Mouse (Mus musculus): ENCODE measurements at regions not wholly inside any gene's neighbourhood (a gene's known extent, or its start where the extent isn't known, plus 50 kb on each side); places are given as distances from the start of the nearest gene placed in this dataset.

DNA sequence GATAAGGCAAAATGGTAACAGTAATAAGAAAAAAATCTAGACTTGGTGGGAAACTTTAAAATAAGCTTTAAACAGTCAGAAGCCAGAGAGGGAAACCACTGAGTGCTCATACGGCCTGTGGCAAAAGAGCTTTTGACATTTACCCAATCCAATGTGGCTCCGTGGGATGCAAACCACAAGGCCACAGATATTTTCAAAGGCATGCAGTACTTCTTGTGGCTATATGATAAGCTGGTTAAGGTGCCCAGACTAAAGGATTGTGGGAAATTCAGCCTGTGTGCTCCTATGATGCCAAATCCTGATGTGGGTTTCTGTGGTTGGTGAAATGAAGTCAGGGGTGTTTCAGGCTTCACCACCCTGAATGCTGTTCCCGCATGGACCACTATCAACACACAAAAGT is 355.8 kb downstream of the Sorl1 start:
- no peak for DNase-seq (ENCODE audit: low read depth, low spot score)

DNA sequence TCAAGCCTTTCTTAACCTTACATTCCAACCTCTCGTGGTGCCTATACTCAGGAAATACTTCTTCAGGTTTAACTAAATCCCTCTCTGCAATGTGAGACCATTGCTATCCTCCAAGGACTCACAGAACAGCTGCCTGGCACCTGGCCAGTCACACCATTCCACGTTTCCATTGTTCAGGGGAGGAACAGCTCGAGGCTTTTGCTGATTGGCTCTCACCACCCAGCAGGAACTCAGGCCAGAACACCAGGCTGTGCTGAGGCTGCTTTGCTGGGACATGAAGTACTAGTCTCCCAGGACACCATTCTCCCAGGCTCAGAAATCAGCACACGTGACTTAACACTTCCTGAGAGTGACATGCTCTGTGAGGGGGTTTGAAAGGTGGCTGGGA is 357.6 kb downstream of the Sorl1 start:
- peak; percentile 80 for DNase-seq (ENCODE audit: low read depth, low spot score)

DNA sequence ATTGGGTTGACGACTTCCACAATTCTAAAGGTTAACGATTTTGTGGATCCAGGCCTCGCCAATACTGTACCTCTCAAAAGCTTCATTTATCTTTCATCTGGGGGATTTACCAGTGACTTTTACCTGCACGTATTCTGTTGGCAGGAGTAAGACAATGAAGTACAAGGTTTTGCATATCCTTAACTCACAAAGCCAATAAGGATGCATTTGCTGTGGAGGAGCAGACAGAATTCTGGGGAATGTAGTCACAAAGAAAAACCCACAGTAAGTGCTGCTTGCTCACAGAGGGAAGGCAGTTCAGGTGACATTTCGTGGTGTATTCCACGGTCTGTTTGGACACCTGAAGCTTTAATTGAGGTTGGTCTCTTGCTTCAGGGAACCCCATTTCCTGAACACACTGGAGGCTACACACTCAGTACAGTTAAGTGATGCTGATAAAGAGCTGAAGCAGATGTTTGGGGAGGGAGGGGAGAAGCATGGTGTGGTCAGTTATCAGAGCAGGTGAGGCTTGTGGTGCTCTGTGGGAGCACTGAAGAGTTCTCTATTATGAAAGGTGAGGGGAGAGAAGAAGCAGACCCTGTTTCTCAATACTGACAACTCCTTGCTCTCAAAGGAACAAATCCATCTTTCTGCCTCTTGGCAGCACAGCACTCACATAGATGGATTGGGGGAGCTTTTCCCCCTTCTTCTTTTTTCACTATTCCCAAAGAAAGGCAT is 358.1 kb downstream of the Sorl1 start:
- DNase-seq (ENCODE audit: low read depth, low spot score) = no peak

DNA sequence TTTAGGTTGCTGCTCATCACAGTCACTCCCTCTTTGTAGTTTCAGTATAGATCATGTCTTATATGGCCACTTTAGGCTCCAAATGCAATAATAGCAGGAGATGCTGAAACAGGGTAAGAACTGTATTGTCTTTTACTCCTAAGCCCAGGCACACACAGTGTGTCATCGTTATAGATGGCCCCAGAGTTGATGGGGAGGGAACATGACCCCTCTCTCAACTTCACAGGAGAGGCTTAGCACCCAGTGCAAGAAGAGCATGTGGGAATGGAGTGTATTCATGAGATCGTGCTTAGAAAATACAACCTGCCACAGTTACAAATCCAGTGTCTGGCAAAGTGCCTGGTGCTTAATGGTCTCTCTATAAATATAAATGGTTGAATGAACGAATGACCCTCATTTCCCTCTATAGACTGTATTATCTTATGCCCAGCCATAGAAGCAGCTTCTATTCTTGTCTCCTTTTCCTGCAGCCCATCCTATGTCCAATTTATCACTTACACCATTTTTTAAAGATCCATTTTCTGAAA is 363.0 kb downstream of the Sorl1 start:
- no peak for DNase-seq (ENCODE audit: low read depth, low spot score)

DNA sequence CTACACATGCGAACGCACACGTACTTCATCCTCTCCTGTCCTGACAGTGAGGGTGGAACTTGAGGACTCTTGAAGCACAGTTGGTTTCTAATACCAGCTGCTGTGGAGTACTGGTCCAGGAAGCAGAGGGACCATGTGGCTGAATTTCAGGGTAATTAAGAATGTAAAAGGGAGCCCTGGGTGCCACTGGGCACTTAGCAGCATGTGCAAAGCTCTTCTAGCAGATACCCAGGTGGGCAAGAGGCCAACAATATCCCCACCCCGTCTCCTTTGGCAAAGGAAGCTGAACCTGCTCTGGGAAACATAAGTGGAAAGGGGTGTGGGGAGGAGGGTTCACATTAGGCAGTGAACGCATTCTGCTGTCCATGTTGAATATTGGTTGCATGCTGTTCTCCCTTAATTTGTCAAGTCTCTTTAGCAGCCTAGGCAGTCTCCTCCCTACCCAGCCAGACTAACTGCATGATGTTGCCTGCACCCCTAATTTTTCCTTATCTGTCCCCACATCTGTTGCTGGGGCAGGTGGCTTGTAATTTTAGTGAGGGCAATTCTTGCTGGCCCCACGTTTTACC is 369.6 kb downstream of the Sorl1 start:
- DNase-seq (ENCODE audit: low read depth, low spot score) = no peak

DNA sequence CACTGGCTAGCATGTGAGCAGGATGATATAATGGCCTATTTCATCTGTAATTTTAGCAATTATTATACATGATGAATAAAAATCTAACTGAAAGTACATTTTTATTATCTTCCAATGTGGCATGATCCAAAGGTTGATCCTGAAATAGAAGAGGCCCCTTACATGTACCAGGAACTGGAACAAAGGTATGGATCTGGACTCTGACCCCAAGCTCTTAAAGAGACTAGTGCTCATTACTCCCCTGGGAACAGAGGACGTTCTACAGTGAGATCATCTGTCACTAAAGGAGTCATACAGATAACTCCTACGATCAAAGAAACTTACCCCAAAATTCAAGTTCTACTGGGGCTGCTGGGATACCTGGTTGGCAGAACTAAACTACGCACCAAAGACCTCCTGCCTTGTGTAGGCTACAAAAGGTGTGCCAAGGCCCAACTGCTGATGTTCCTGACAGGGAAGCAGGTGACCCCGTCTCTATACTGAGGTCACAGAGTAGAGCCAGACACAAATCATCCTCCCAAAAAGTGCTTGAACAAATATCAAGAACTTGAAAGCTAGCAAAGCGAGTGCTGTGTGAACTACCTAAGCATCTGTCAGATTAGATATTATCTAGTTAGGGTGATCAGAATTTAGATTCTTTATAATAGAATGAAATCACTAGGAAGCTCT is 378.0 kb downstream of the Sorl1 start:
- DNase-seq (ENCODE audit: low read depth, low spot score) = no peak

DNA sequence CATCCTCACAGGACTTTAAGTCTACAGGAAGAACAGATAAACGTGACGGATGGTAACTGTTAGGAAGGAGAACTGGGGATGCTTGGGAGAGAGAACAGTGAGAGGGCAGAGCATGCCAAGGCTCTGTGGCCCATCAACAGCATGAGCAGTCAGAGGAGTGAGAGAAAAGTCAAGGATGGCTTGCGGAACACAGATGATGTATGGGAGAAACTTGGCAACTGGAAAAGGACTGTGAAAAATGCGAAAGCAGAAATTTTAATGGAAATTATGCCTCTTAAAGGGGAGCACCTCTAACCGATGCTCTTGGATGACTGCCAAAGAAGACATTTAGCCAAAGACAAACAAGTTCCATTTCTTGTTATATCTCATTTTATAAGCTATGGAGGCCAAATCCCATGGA is 382.6 kb downstream of the Sorl1 start:
- DNase-seq (ENCODE audit: low read depth, low spot score) = no peak

DNA sequence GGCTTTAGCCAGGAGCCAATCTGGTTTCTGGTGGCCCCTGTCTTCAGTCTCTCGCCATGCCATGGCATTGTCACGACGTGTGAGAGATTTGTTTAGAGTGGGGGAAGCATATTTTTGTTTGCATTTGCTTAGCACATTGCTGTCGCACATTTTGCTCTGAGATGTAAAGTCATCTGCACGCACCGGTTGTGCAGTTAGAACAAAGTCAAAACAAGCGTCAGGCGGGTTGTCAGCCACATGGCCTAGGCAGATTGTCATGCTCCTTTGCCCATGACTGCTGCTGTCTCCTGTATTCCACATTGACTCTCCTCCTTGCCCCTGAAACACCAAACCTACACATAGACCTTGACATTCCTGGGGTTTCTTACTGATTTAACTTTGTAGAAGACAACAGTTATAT is 383.6 kb downstream of the Sorl1 start:
- DNase-seq (ENCODE audit: low read depth, low spot score) = no peak

DNA sequence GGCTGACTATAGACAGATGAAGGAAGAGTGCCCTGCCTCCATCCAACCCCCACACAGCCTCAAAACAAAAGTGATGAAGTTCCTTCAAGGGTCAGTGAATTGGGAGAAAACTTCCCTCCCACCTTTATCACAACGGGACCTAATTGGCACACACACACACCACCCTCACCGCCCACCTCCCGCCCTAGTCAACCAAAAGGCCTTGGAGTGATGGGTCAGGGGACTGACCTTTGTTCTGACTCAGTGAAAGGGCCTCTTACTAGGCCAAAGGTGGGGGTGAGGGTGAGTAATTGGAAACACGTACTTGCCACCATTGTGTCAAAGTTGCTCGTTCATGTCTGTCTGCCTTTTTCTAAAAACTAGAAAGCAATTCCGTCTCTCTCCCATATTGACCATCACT is 386.4 kb downstream of the Sorl1 start:
- DNase-seq (ENCODE audit: low read depth, low spot score) = no peak

DNA sequence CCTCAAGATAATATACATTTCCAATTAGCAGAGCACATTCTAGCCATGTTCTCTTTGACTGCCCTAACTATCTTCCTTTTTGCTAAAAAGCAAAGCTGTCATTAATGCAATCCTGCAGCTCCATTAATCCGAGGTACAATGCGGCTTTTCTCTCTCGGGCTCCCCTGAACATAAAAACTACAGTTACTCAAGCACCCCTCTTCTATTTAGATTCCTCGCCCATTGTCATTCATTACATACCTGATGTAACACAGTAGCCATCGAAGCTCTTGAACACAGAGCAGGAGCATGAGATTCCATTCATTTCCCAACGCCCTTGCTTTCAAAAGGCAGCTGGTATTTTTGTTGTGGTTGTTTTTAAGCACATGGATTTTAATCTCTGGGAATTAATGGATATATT is 387.2 kb downstream of the Sorl1 start:
- DNase-seq (ENCODE audit: low read depth, low spot score) = no peak

DNA sequence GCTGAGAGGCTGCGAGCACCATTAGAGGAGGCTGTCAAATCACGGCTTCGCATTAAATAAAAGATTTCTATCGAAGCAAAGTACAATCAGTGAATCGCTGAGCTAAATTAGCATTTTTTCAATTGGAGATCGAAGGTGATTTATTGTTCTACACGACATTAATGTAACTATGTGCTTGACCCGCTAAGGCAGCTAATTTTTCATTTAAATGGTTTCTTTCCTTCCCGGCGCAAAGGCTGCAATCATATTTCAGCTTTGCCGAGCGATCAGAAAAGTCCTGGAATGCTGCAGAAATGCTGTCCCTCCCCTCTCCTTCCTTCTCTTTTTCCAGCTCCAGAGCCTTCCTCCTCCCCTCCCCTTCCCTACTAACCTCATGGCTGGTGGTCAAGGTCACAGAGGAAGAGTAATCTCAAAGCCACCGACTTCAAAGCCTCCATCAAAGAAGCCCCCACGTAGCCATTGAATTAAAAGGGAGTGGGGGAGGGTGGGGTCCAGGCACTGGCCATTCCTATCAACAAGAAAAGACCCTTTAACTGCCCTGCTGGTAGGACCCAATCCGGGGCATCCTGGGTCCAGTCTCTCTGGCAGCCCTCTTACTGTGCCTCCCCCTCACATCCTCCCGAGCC is 387.8 kb downstream of the Sorl1 start:
- DNase-seq (ENCODE audit: low read depth, low spot score) = no peak

DNA sequence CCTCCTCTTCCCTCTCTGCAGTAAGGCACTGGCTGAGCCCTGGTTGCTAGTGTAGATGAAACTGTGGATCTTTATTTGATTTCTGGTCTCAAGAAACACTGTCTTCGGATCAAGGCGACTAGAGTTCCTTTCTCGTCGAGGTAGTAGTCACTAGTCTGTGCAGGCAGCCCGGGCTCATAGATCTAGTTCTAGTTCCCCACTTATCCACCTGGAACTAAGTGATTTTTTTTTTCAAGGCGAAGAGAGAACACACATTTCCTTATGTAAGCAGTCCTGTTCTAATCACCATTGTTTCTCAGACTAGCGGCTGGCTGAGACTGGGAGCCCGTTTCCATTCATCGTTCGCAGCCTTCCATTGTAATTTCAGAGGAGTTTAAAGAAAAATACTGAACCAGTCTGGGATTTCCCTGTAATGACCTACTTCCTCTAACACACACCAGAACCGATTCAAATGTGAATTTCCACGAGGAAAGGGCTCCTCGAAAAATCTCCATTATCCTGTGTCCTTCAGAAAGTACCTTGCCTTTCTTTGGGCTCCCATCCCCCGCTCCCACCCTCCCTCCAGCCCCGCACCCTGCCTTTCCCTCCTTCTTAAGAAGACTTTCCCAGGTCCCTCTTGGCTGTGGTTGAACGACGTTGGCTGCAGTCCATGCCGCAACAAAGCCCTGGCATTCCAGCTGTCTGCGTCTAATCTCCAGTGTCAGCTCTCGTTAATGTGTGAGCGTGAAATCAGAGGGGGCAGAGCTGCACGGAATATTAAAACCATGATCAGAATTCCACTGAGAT is 388.5 kb downstream of the Sorl1 start:
- no peak for DNase-seq (ENCODE audit: low read depth, low spot score)

DNA sequence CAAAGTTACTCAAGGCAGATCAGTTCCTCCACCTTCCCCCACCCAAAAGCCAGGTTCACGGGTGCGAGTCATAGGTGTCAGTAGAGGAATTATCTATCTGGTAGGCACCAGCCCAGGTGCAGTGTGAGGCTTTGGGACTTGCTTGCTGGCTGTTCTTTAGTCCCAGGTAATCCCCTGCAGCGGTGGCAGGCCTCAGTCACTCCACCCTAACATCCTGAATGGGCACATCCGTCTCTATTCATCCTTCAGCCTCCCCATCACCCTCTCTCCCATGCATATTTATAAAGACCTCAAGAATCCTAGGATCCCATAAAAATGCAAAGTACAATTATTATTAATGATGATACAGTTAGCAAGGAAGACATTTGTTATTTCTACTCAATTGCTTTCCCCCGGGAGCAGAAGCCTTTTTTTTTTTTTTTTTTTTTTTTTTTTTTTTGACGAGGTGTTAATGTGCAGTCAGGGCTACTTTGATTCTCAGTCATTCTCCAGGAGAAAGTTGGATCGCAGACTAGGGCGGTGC is 389.1 kb downstream of the Sorl1 start:
- no peak for DNase-seq (ENCODE audit: low read depth, low spot score)

DNA sequence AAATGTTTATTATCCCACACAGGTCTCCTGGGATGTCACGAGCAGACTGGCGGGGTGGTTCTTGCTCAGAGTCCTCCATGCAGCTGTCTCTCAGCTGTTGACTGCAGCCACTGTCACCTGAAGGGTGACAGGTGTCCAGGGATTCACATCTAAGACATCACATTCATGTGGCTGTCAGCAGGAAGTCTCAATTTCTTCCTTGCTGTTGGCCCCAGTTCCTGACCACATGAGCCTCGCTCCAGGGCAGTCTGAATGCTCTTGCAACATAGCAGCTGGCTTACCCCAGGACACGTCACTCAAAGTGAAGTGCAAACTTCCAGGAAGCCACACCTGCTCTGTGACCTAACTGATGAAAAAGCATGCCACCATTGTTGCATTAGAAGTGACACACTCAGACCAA is 402.5 kb downstream of the Sorl1 start:
- DNase-seq (ENCODE audit: low read depth, low spot score) = peak; percentile 88

DNA sequence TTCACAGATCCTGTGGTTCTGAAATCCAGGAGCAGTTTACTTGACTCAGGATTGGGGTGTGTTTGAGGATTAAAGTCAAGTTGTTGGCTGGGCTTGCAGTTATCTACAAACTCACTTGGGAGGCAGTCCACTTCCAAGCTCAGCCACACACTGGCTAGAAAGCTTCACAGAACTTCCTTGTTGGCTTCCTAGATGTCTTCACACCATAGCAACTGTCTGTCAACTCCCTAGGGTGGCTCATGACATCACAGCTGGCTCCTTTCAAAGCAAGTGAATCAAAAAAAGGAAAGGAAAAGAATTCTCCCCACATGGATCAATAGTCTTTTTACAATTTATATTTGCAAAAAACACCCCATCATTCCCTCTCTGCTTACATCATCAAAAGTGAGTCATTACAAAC is 408.9 kb downstream of the Sorl1 start:
- DNase-seq (ENCODE audit: low read depth, low spot score) = peak; percentile 75

DNA sequence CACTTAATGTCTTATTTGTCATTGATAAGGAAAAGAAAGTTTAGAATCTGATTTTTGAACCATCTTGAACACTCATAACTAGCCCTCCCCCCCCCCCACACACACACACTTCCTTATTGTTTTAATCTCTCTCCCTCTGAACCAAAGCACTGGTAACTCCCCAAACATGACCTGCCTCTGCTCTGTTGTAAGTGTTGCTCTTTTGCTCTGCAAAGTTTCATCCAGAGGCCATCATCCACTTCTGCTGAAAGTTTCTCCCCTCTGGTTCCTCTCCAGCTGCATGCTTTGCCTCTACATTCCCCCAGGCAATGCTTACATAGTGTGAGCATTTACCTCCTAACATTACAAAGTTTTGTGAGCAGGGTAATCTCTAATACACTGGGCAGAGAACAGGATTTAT is 418.1 kb downstream of the Sorl1 start:
- no peak for DNase-seq (ENCODE audit: low read depth, low spot score)

DNA sequence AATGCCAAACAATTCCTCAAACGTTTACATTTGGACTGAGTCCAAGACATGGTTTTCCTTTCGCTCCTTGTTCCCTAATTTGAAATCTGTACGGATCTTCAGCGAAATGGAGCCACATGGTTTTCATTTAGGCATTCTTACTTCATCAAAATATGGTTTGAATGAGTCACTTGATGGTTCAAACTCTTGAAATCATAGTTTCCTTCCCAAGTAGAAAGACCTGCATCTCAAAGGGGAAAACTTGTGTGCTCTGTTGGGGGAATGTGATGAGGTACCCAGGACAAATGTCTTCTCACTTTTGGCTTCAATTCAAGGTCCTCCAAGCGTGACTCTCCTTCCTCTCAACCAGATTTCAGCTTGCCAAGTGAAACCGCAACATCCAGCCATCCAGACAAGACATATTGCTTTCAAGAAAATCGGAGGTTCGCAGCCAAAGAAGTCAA is 418.6 kb downstream of the Sorl1 start:
- DNase-seq (ENCODE audit: low read depth, low spot score) = peak; percentile 2

DNA sequence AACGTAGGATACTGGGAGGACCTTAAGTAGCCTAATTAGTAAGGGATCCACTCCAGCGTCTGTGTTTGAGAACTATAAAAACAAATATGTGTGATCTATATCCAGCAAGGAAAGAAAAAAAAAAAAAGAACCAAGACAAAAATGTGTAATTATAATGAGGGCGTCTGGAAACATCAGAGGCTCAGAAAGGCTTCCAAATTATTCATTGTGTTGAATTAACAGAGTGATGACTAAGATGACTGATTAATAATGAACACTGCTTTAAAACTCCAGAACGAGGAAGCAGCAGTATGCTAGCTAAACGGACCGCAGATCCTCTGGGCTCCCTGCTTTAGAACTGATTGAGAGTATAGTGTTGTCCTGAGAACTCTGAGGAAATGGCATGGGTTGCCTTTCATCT is 421.0 kb downstream of the Sorl1 start:
- no peak for DNase-seq (ENCODE audit: low read depth, low spot score)

DNA sequence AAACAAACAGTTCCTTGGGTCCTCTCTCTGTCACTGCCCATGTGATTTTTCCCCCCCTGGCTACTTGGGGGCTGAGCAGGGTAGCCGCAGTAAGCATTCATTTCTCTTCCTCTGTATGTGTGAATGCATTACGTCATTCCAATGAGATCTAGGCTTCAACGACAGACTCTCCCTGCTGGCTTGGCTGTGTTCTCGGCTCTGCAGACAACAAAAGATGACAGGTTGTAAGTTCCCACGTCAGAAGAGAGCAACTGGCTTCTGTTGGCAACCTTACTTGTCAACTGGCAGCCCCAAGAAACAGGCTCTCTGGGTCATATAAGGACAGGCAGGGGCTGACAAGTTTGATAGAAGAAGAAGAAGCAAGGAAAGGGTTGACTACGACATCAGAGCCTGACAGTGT is 423.4 kb downstream of the Sorl1 start:
- DNase-seq (ENCODE audit: low read depth, low spot score) = peak; percentile 3

DNA sequence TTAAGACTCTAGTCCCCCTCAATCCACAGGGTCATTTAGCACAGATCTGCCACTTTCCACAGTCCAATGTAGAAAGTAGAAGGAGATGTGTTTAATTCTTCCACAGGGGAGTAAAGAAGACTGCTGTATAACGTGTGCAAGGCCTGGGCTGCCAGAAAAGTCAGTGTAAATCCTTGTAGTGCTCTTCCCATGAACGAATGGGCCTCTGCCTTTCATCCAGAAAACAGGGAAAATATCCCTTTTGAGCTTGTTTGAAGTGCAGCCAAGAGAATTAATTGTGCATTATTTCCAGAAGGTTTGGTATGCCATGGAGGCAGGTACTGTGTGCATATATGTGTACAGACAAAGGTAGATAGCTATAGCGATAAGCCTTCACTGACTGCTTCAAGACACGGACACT is 425.1 kb downstream of the Sorl1 start:
- no peak for DNase-seq (ENCODE audit: low read depth, low spot score)
